Mouse (Mus musculus) bone marrow, adult 2 months (tissue): ENCODE data around the gene L1cam.

Source experiments
- CTCF ChIP-seq: fragments of 200-500 bp; IDR thresholded peaks from 2 replicates; pipeline ENCODE4 v1.5.1; 2011; ENCODE audit warnings: low read length, control low read depth; ENCODE audit not compliant: control insufficient read depth, insufficient read depth
- POLR2A ChIP-seq: fragments of 200-500 bp; IDR thresholded peaks from 2 replicates; pipeline ENCODE4 v1.6.1; 2011; ENCODE audit warnings: low read depth, mild to moderate bottlenecking, control low read depth, low read length, borderline replicate concordance; ENCODE audit not compliant: control insufficient read depth

GRCm38 (mm10) chrX:73891551-73892152 lies 4.3 kb downstream of the L1cam start, which contains the start of gene Avpr2:
- TF ChIP-seq CTCF (no peak), POLR2A (no peak)
